Mouse (Mus musculus): ENCODE measurements around the gene Dpysl4.

Gene Dpysl4

GRCm38 (mm10) chr7:139085629-139086194, at the start of gene Dpysl4:
Gene Dpysl4, plus strand, starts transcription at chr7:139086001.
- DNase-seq (ENCODE audit: low spot score in 2 of 2): peak; percentile 82 to 85

- DNase-seq (ENCODE audit: low spot score in 2 of 2): no peak
Measured at GRCm38 (mm10) chr7:139063406-139063805, 22.4 kb upstream of the Dpysl4 start.

GRCm38 (mm10) chr7:139068182-139068623, 17.6 kb upstream of the Dpysl4 start:
- DNase-seq (ENCODE audit: low spot score in 2 of 2): peak in 1 of 2 experiments; percentile 74

GRCm38 (mm10) chr7:139074189-139074588, 11.6 kb upstream of the Dpysl4 start:
- no peak for DNase-seq (ENCODE audit: low spot score in 2 of 2)

- no peak for DNase-seq (ENCODE audit: low spot score in 2 of 2)
Measured at GRCm38 (mm10) chr7:139075054-139075794, 10.6 kb upstream of the Dpysl4 start.

- no peak for DNase-seq (ENCODE audit: low spot score in 2 of 2)
Measured at GRCm38 (mm10) chr7:139077283-139077682, 8.5 kb upstream of the Dpysl4 start.

GRCm38 (mm10) chr7:139078181-139078580, 7.6 kb upstream of the Dpysl4 start:
- DNase-seq (ENCODE audit: low spot score in 2 of 2): no peak

- DNase-seq (ENCODE audit: low spot score in 2 of 2): no peak
Measured at GRCm38 (mm10) chr7:139079141-139079540, 6.7 kb upstream of the Dpysl4 start.

- no peak for DNase-seq (ENCODE audit: low spot score in 2 of 2)
Measured at GRCm38 (mm10) chr7:139080714-139081113, 5.1 kb upstream of the Dpysl4 start.

- DNase-seq (ENCODE audit: low spot score in 2 of 2): no peak
Measured at GRCm38 (mm10) chr7:139081158-139081557, 4.6 kb upstream of the Dpysl4 start.

- no peak for DNase-seq (ENCODE audit: low spot score in 2 of 2)
Measured at GRCm38 (mm10) chr7:139082281-139082680, 3.5 kb upstream of the Dpysl4 start.

GRCm38 (mm10) chr7:139084316-139084715, 1.5 kb upstream of the Dpysl4 start:
- DNase-seq (ENCODE audit: low spot score in 2 of 2): no peak

- no peak for DNase-seq (ENCODE audit: low spot score in 2 of 2)
Measured at GRCm38 (mm10) chr7:139086195-139087158, 676 bp downstream of the Dpysl4 start.

GRCm38 (mm10) chr7:139087801-139088200, 2.0 kb downstream of the Dpysl4 start:
- no peak for DNase-seq (ENCODE audit: low spot score in 2 of 2)

- DNase-seq (ENCODE audit: low spot score in 2 of 2): peak in 1 of 2 experiments; percentile 43
Measured at GRCm38 (mm10) chr7:139089892-139090874, 4.4 kb downstream of the Dpysl4 start.

- DNase-seq (ENCODE audit: low spot score in 2 of 2): no peak
Measured at GRCm38 (mm10) chr7:139091681-139092080, 5.9 kb downstream of the Dpysl4 start.

- no peak for DNase-seq (ENCODE audit: low spot score in 2 of 2)
Measured at GRCm38 (mm10) chr7:139092676-139093075, 6.9 kb downstream of the Dpysl4 start.

GRCm38 (mm10) chr7:139093124-139093523, 7.3 kb downstream of the Dpysl4 start:
- no peak for DNase-seq (ENCODE audit: low spot score in 2 of 2)

- DNase-seq (ENCODE audit: low spot score in 2 of 2): no peak
Measured at GRCm38 (mm10) chr7:139093781-139094180, 8.0 kb downstream of the Dpysl4 start.

GRCm38 (mm10) chr7:139094761-139095160, 9.0 kb downstream of the Dpysl4 start:
- DNase-seq (ENCODE audit: low spot score in 2 of 2): no peak

- DNase-seq (ENCODE audit: low spot score in 2 of 2): no peak
Measured at GRCm38 (mm10) chr7:139095282-139095681, 9.5 kb downstream of the Dpysl4 start.

Measured in frontal cortex, postnatal 10 days (tissue).